In the genomic region with DNA sequence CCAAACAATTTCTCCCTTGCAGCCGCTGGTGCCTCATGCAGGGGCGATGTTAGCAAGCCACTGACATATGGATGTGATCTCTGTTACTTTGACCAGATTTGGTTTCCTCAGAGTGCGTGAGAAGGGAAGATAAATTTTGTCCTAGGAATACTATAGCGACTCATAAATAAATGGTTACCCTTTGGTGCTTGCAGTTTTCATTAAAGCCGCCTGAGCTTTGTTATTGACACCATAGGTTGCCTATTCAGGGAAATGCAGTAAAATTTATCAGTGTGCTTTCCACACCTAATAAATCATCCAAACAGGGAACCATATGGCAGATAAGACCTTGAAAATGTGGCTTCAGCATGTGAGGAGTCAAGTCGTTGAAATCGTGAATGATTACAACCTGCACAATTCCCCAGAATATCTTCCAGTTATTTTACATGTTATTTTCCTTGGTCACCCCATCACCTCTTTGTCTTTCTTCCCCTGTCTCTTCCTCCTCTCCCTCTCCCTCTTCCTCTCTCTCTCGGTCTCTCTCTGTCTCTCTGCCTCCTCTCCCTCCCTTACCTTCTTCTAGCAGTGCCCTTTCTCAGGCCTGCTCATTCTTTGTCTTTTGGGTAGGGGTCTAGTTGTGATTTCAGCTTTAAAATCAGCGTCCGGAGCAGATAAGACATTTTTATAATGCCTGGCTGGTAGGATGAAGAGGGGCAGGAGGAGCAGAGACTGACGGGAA, we compare ENCODE assay signal across 14 mouse cellular contexts.
DNase-seq lines count a peak whose midpoint lies in the region; ATAC-seq and TF ChIP-seq lines count a peak whose summit lies in the region.
"Had no signal": no experiment of that assay in that cellular context is flagged by ENCODE, and none has a peak within 500 bp of the region (broad histone marks: within the 10 kb centered on the region; RNA-seq: fewer than 3 reads in every experiment).

No protein-coding gene starts in this region.

- H3K4me3 ChIP-seq in intestine, embryonic 14.5 days (ENCODE audit: low read depth, low read length): no peak overlapping the region
- H3K4me3 ChIP-seq in intestine, postnatal 0 days (ENCODE audit: low read depth, low read length): no peak overlapping the region
- no peak overlapping the region for H3K4me3 ChIP-seq in stomach, embryonic 14.5 days (ENCODE audit: low read depth, low read length)
- H3K4me3 ChIP-seq in stomach, postnatal 0 days (ENCODE audit: low read depth, low read length): no peak overlapping the region
- no peak overlapping the region for H3K4me3 ChIP-seq in hindbrain, postnatal 0 days (ENCODE audit: low read length)
- no peak overlapping the region for H3K4me3 ChIP-seq in layer of hippocampus, adult 2 months
- H3K4me3 ChIP-seq: embryonic facial prominence, embryonic 12.5 days had no signal

- no peak for TF ChIP-seq CTCF in intestine, postnatal 0 days (IDR thresholded peaks at IDR 0.05; ENCODE audit: low read depth)
- no peak for TF ChIP-seq CTCF in stomach, postnatal 0 days (IDR thresholded peaks at IDR 0.05; ENCODE audit: low read depth)
- no peak for TF ChIP-seq CTCF in hindbrain, postnatal 0 days (IDR thresholded peaks at IDR 0.05; ENCODE audit: low read depth)
- no peak for TF ChIP-seq CTCF in layer of hippocampus, adult 2 months (conservative IDR thresholded peaks at IDR 0.05)

- no peaks in the 10 kb centered on the region for H3K9me3 ChIP-seq in intestine, embryonic 14.5 days (ENCODE audit: control insufficient read depth, low read length)
- no peaks in the 10 kb centered on the region for H3K9me3 ChIP-seq in intestine, postnatal 0 days (ENCODE audit: control insufficient read depth)
- no peaks in the 10 kb centered on the region for H3K9me3 ChIP-seq in stomach, embryonic 14.5 days (ENCODE audit: control insufficient read depth, low read depth, low read length)
- no peaks in the 10 kb centered on the region for H3K9me3 ChIP-seq in stomach, postnatal 0 days (ENCODE audit: control insufficient read depth, low read length)
- H3K9me3 ChIP-seq in hindbrain, postnatal 0 days (ENCODE audit: low read length): no peaks in the 10 kb centered on the region
- H3K9me3 ChIP-seq: embryonic facial prominence, embryonic 12.5 days had no signal

- no peaks in the 10 kb centered on the region for H3K27me3 ChIP-seq in intestine, embryonic 14.5 days (replicated peaks; ENCODE audit: control insufficient read depth, insufficient read depth, low read length)
- H3K27me3 ChIP-seq in intestine, postnatal 0 days (replicated peaks; ENCODE audit: control insufficient read depth, insufficient read depth, low read length): no peaks in the 10 kb centered on the region
- no peaks in the 10 kb centered on the region for H3K27me3 ChIP-seq in stomach, embryonic 14.5 days (ENCODE audit: control insufficient read depth, insufficient read depth, low read length)
- no peaks in the 10 kb centered on the region for H3K27me3 ChIP-seq in stomach, postnatal 0 days (ENCODE audit: control insufficient read depth, insufficient read depth, low read length)
- no peaks in the 10 kb centered on the region for H3K27me3 ChIP-seq in hindbrain, postnatal 0 days (ENCODE audit: insufficient read depth, low read length)
- H3K27me3 ChIP-seq: embryonic facial prominence, embryonic 12.5 days; Patski had no signal

- H3K9ac ChIP-seq in intestine, embryonic 14.5 days (ENCODE audit: low read length): no peak overlapping the region
- no peak overlapping the region for H3K9ac ChIP-seq in intestine, postnatal 0 days (ENCODE audit: low read depth, low read length)
- H3K9ac ChIP-seq in stomach, embryonic 14.5 days (replicated peaks; ENCODE audit: low read depth, low read length): no peak overlapping the region
- H3K9ac ChIP-seq in stomach, postnatal 0 days (ENCODE audit: low read length): no peak overlapping the region
- no peak overlapping the region for H3K9ac ChIP-seq in hindbrain, postnatal 0 days (replicated peaks; ENCODE audit: low read length)
- H3K9ac ChIP-seq: embryonic facial prominence, embryonic 12.5 days had no signal

- ATAC-seq in intestine, embryonic 14.5 days (replicated peaks; ENCODE audit: low FRiP score, low TSS enrichment, low read depth): no peak
- no peak for ATAC-seq in intestine, postnatal 0 days
- ATAC-seq in stomach, embryonic 14.5 days (ENCODE audit: insufficient number of reproducible peaks, insufficient read depth, low FRiP score, low read depth): no peak
- no peak for ATAC-seq in stomach, postnatal 0 days (ENCODE audit: low FRiP score, low TSS enrichment)
- no peak for ATAC-seq in hindbrain, postnatal 0 days
- ATAC-seq: forebrain, embryonic 16.5 days; intestine, embryonic 16.5 days; Patski had no signal

- peaks cover 22% of the 10 kb centered on the region for H3K4me1 ChIP-seq in intestine, embryonic 14.5 days (replicated peaks; ENCODE audit: control insufficient read depth, insufficient read depth, low read length)
- H3K4me1 ChIP-seq in intestine, postnatal 0 days (replicated peaks; ENCODE audit: control insufficient read depth, insufficient read depth, low read length): no peaks in the 10 kb centered on the region
- peaks cover 18% of the 10 kb centered on the region for H3K4me1 ChIP-seq in stomach, embryonic 14.5 days (ENCODE audit: control insufficient read depth, insufficient read depth, low read length)
- H3K4me1 ChIP-seq in stomach, postnatal 0 days (replicated peaks; ENCODE audit: control insufficient read depth, insufficient read depth): no peaks in the 10 kb centered on the region
- peaks cover 3% of the 10 kb centered on the region; the same call in 1 of the 2 replicates for H3K4me1 ChIP-seq in hindbrain, postnatal 0 days (ENCODE audit: insufficient read depth, low read length)

- 23% methylated on average over 11 of the region's 11 CpGs for WGBS in intestine, embryonic 14.5 days
- 39% methylated on average over 11 of the region's 11 CpGs for WGBS in intestine, postnatal 0 days
- 23% methylated on average over 11 of the region's 11 CpGs for WGBS in stomach, embryonic 14.5 days
- 51% methylated on average over 11 of the region's 11 CpGs for WGBS in stomach, postnatal 0 days
- 42% methylated on average over 11 of the region's 11 CpGs for WGBS in hindbrain, postnatal 0 days

- H3K36me3 ChIP-seq in intestine, embryonic 14.5 days (ENCODE audit: control insufficient read depth, insufficient read depth, low read length): no peaks in the 10 kb centered on the region
- H3K36me3 ChIP-seq in intestine, postnatal 0 days (ENCODE audit: control insufficient read depth, insufficient read depth): no peaks in the 10 kb centered on the region
- H3K36me3 ChIP-seq in stomach, embryonic 14.5 days (ENCODE audit: control insufficient read depth, insufficient read depth, low read length): no peaks in the 10 kb centered on the region
- H3K36me3 ChIP-seq in stomach, postnatal 0 days (ENCODE audit: control insufficient read depth, insufficient read depth, low read length): no peaks in the 10 kb centered on the region
- H3K36me3 ChIP-seq in hindbrain, postnatal 0 days (ENCODE audit: insufficient read depth, low read length): no peaks in the 10 kb centered on the region
- H3K36me3 ChIP-seq: embryonic facial prominence, embryonic 12.5 days had no signal

- peak overlapping the region; percentile 21 for H3K4me2 ChIP-seq in intestine, embryonic 14.5 days (ENCODE audit: low read length)
- H3K4me2 ChIP-seq in intestine, postnatal 0 days (replicated peaks; ENCODE audit: low read depth): no peak overlapping the region
- H3K4me2 ChIP-seq in stomach, embryonic 14.5 days (replicated peaks; ENCODE audit: low read depth, low read length): 0 out of 2 replicates have a peak overlapping the region, but pooled peaks have one; percentile 10
- H3K4me2 ChIP-seq in stomach, postnatal 0 days (replicated peaks; ENCODE audit: low read depth): no peak overlapping the region
- 0 out of 2 replicates have a peak overlapping the region, but pooled peaks have one; percentile 16 for H3K4me2 ChIP-seq in hindbrain, postnatal 0 days (ENCODE audit: low read depth, low read length)
- H3K4me2 ChIP-seq: embryonic facial prominence, embryonic 12.5 days had no signal

- DNase-seq in intestine, embryonic 14.5 days (ENCODE audit: low spot score): peak; percentile 39
- DNase-seq in stomach, postnatal 0 days (ENCODE audit: low spot score): no peak
- DNase-seq in hindbrain, postnatal 0 days (ENCODE audit: low spot score): no peak
- DNase-seq in layer of hippocampus, adult 2 months (ENCODE audit: low spot score in 2 of 2): no peak
- no peak for DNase-seq in cerebellum, adult 8-10 months
- DNase-seq in cerebellum, adult 18-20 months: no peak
- DNase-seq: adrenal gland, postnatal 10 days; lung, postnatal 10 days had no signal

- TF ChIP-seq EP300 in stomach, postnatal 0 days (optimal IDR thresholded peaks at IDR 0.05): no peak

- H3K27ac ChIP-seq in intestine, embryonic 14.5 days (ENCODE audit: low read depth): no peak overlapping the region
- no peak overlapping the region for H3K27ac ChIP-seq in intestine, postnatal 0 days (ENCODE audit: low read depth, low read length)
- H3K27ac ChIP-seq in stomach, embryonic 14.5 days (ENCODE audit: low read length): no peak overlapping the region
- H3K27ac ChIP-seq in stomach, postnatal 0 days (replicated peaks): no peak overlapping the region
- H3K27ac ChIP-seq in hindbrain, postnatal 0 days: 0 out of 2 replicates have a peak overlapping the region, but pooled peaks have one; percentile 32
- no peak overlapping the region for H3K27ac ChIP-seq in layer of hippocampus, adult 2 months
- H3K27ac ChIP-seq: embryonic facial prominence, embryonic 12.5 days had no signal

Comparison
In these comparisons a context has a peak if more than half of its experiments do, and no peak if none do; other contexts are left out.
1. H3K4me2 ChIP-seq: peak in intestine, embryonic 14.5 days (single experiment), stomach, embryonic 14.5 days (single experiment) and hindbrain, postnatal 0 days (single experiment); none in intestine, postnatal 0 days (single experiment) and stomach, postnatal 0 days (single experiment).